Mouse (Mus musculus) neutrophil, adult 65 days (primary cell): ENCODE data around the gene Nup205. TPM values are rescaled to one million over a fixed set of nuclear protein-coding genes. Genes with fewer than 3 reads are reported as not detected.

Experiments
- total RNA-seq: library from RNA; stranded (reverse); gene quantifications from 2 replicates; pipeline ENCODE4 v1.2.4, GENCODE M21; 2023

The Nup205 gene
- 29.1 and 38.5 TPM in 2 replicates for total RNA-seq

DNA sequence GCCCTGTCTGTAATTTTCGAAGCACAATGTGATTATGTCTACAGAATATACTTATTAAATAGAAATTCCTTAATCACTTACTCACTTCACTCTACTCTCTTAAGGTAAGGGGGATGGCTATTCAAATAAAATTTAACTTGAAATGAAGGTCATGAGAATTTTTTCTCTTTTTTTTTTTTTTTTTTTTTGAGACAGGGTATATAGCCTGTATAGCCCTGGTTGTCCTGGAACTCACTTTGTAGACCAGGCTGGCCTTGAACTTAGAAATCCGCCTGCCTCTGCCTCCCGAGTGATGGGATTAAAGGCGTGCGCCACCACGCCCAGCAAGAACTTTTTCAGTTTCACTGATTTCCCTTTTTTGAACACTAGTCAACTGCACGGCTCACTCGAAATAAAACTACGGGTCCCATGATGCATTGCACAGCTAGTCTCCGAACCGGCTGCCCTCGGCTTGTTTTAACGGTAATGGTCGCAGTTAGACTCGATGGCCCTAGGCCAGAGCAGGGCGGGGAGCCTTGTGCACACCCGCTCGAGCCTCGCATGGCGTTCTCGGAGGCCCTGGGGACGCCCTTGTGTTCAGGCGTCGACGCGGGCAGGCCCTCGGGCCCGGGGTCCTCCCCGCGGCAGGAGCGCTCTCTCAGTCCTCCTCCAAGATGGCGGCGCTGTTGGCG, at the start of gene Nup205:
Nup205 (plus strand) TSS at position 443 of the 671 bp plus-strand sequence.

DNA sequence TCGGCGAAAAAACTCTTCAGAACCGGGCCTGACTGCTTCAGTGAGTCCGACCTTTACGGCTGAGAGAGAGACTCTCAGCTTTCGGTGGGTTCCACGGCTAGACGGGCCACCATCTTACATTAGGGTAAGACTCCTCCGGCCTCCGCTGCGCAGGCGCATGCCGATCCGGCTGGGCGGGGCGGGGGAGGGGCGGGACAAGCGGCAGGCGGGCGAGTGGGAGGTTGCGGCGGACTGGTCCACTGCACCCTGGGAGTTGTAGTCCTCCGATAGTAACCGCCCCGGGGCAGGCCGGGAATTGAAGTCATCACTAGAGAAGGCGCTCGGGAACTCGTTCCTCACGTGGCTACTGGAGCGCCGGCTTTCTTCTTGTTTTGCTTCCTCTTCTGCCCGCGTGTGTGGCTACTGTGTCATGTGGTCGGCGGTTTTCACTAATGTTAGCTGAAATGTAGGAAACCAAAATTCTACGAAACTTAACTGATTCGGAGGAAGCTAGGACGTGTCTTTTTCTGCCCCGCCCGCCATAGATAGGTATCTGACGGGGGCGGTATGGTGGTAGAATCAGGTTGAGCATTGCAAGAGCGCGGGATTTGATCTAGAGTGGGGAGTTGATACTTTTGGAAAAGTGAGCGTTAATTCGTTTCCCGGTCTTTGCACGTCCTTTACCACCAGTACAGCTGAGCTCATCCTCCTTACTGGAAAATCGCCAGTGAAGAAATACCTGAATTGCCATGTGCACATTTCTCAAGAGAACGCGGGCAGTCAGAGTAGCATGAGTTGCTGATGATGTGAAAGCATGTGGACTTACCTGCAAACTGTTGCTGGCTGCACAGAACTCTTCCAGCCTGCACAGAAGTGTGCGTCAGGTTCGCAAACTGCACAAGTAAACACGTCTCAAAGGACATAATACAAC, 43.4 kb upstream of the Nup205 start, which contains the start of gene Cnot4:
Cnot4 (minus strand) TSS at position 146 of the 910 bp plus-strand sequence.

Other genes with a start within 250 kb of the Nup205 start
- gene Slc23a4, start 189.0 kb upstream of the Nup205 start, total RNA-seq: not detected in 2 replicates
- gene Cnot4, start 43.7 kb upstream of the Nup205 start, total RNA-seq: 20.7 and 34.3 TPM in 2 replicates
- gene Slc13a4, start 130.7 kb downstream of the Nup205 start, total RNA-seq: not detected in 2 replicates
- not detected in 2 replicates for gene Fam180a, start 148.7 kb downstream of the Nup205 start, total RNA-seq